Mouse (Mus musculus) embryonic facial prominence, embryonic 10.5 days (tissue): ENCODE results near the gene Zcchc4. TPM values are rescaled to one million over a fixed set of nuclear protein-coding genes. Genes with fewer than 3 reads are reported as not detected.

Experiments
- DNase-seq: peaks from one replicate; pipeline ENCODE4 v3.0.0-alpha.2; 2017; ENCODE audit warnings: low spot score
- H3K27ac ChIP-seq: fragments of 300-500 bp; sonication (generic); replicated peaks from 2 replicates; pipeline ENCODE4 v1.5.1; 2016; ENCODE audit warnings: mild to moderate bottlenecking
- H3K27me3 ChIP-seq: fragments of 300-500 bp; sonication (generic); replicated peaks from 2 replicates; pipeline ENCODE4 v1.6.1; 2016; ENCODE audit warnings: low read depth, mild to moderate bottlenecking; ENCODE audit not compliant: poor library complexity, severe bottlenecking
- H3K36me3 ChIP-seq: fragments of 300-500 bp; sonication (generic); replicated peaks from 2 replicates; pipeline ENCODE4 v1.6.1; 2016; ENCODE audit warnings: mild to moderate bottlenecking, moderate library complexity
- H3K4me1 ChIP-seq: fragments of 300-500 bp; sonication (generic); 2 replicates; pipeline ENCODE4 v1.6.1; 2016
- H3K4me3 ChIP-seq: fragments of 300-500 bp; sonication (generic); 2 replicates; pipeline ENCODE4 v1.5.1; 2016; ENCODE audit warnings: mild to moderate bottlenecking, moderate library complexity
- H3K9me3 ChIP-seq: fragments of 300-500 bp; sonication (generic); 2 replicates; pipeline ENCODE4 v1.6.1; 2016; ENCODE audit warnings: mild to moderate bottlenecking
- WGBS: fragments of 180-500 bp; shearing (Covaris S2); methylation state at CpG from one replicate; pipeline ENCODE4 v1.1.7; 2016; 5-methylcytosine and 5-hydroxymethylcytosine counted together
- polyA plus RNA-seq: library from polyadenylated mRNA; unstranded; fragments of >200 nt; fragmentation: Nextera tagmentation; extraction: Ambion mirVana; gene quantifications from 2 replicates; pipeline ENCODE4 v1.2.1, GENCODE M21; 2016

The Zcchc4 gene
- polyA plus RNA-seq, 1 experiment from 2014 or later = 22.6 TPM

GRCm38 (mm10) chr5:52855727-52856126 lies 80.5 kb downstream of the Zcchc4 start:
- H3K27ac ChIP-seq = no peak overlapping the region
- no peaks in the 10 kb centered on the region for H3K27me3 ChIP-seq
- H3K4me3 ChIP-seq = no peak overlapping the region
- H3K4me1 ChIP-seq = no peaks in the 10 kb centered on the region
- H3K36me3 ChIP-seq = peaks cover 96% of the 10 kb centered on the region
- H3K9me3 ChIP-seq = no peaks in the 10 kb centered on the region
- no peak for DNase-seq
- 88% methylated on average over 5 of the region's 5 CpGs for WGBS

DNA sequence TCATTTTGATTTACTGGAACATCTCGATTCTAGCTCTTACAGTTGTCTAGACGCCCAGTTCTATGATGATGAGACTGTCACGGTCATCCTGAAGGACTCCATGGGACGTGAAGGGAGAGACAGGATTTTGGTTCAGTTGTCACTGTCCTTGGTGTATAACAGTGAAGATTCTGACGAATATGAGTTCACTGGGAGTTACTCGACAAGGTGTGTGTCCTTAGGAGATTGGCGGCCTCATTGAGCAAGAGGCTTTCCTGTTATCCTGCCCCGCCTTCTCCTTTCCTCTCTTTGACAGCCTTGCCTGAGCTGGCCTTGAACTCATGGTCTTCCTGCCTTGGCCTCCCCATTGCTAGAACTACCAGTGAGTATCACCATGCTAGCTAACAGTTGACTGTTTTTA lies 89.2 kb downstream of the Zcchc4 start:
- 93% methylated on average over 8 of the region's 8 CpGs for WGBS

DNA sequence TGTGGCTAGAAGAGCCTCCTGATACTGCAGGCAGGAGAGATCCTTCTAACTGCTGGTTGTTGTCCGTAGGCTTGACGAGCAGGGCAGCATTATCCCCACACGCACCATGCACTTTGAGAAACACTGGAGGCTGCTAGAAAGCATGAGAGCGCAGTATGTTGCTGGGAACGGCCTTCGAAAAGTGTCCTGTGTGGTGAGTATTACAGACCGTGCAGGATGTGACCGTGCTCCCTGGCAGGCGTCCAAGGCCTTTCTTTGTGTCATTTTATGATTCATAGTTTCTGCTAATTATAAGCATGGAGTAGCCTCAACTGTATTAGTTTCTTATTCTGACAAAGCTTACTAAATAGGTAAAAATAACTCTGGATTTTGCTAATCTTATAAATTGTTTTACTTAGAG lies 90.6 kb downstream of the Zcchc4 start:
- Histone ChIP-seq H3K9me3 (no peaks in the 10 kb centered on the region), H3K27me3 (no peaks in the 10 kb centered on the region), H3K36me3 (peaks cover 82% of the 10 kb centered on the region), H3K27ac (no peak overlapping the region), H3K4me1 (no peaks in the 10 kb centered on the region), H3K4me3 (no peak overlapping the region)
- 94% methylated on average over 9 of the region's 9 CpGs for WGBS
- no peak for DNase-seq

More for the DNA sequence above, 89.2 kb downstream of the Zcchc4 start:
- Histone ChIP-seq H3K4me3 (no peak overlapping the region), H3K36me3 (peaks cover 96% of the 10 kb centered on the region), H3K27ac (no peak overlapping the region), H3K9me3 (no peaks in the 10 kb centered on the region), H3K27me3 (no peaks in the 10 kb centered on the region), H3K4me1 (no peaks in the 10 kb centered on the region)
- no peak for DNase-seq

DNA sequence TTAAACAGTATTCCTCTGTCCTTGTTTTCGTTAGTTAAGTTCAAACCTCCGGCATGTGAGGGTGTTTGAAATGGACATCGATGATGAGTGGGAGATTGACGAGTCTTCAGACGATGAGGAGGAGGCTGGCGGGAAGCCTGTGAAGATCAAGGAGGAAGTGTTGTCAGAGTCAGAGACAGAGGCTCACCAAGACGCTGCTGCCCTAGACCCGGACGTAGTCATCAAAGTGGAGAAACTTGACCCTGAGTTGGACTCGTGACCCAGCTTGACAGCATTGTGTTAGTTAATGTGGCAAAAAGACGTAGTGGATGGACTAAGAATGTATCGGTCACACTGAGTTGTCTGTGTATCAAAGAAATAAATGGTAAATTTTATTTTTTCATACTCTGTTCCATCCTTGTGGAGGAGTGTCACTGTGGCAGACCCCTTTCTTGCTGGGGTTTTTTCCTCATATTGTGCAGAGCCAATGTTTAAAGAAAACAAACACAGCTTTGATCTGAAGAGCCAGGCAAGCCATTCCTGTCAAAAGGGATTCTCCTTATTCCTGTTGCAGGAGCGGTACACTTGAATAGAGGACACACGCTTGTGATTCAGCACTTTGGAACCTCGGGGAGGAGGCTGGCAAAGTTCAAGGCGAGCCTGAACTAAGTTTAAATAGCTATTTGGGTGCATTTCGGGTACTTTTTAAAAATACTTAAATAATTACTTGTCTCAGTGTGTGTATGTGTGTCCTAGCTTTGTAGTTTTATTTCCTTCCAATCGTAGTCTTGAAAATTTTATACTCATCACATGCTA lies 91.3 kb downstream of the Zcchc4 start:
- Histone ChIP-seq H3K4me3 (no peak overlapping the region), H3K36me3 (peaks cover 75% of the 10 kb centered on the region), H3K9me3 (no peaks in the 10 kb centered on the region), H3K27me3 (no peaks in the 10 kb centered on the region), H3K27ac (no peak overlapping the region), H3K4me1 (no peaks in the 10 kb centered on the region)
- no peak for DNase-seq
- 90% methylated on average over 18 of the region's 18 CpGs for WGBS

DNA sequence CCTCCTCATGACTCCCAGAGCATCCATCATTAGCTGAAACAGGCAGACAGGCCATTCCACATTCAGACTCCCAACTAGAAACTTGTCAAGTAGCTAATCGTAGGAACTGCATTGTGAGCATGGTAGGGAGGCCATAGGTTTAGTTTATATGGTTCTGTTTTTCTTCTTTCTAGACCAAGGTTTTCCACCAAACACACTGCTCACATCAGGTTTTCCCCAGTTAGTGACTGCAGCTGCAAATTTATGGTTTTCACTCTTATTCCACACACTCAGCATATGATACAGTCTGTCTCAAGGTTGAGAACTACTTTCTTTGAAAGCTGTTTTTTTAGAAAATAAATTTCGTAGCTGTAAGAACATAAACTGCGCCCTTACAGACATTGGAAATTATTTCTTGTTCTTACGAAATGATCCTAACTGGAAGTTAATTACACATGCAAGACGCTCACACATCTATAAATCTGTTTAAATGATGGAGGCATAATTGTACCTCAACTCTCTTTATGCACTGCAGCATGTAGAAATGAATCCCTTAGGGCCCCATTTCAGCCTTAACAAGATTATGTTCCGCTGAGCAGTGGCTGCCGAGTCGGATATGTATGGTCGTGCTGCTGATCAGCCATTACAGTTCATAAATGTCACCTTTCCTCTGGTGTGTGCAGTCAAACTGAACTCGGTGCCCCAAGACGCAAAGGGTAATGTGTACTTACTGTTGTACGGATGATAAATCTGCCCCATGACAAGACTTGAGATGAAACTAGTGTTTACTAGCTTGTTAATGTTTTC lies 93.9 kb downstream of the Zcchc4 start:
- Histone ChIP-seq H3K4me1 (no peaks in the 10 kb centered on the region), H3K4me3 (no peak overlapping the region)

DNA sequence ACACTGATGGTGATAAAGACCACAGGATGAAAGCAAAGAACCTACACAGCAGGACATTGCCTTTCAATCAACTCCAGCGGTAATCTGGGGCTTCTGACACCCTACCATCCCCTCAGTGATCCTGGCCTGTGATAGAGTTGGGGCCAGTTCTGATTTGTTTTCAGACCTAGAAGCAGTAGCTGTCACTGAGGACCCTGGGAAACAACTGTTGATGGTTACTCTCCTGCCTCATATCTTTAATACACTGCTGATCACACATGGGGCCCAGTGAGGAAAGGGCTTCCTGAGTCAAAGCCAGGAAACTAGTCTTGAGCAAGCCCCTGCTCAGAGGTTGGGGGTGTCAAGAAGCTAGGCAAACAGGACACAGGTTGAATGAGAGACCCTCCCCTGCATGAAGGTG lies 96.3 kb downstream of the Zcchc4 start:
- Histone ChIP-seq H3K36me3 (peaks cover 26% of the 10 kb centered on the region), H3K4me1 (no peaks in the 10 kb centered on the region), H3K9me3 (no peaks in the 10 kb centered on the region), H3K27me3 (no peaks in the 10 kb centered on the region), H3K27ac (no peak overlapping the region), H3K4me3 (no peak overlapping the region)
- WGBS = 18% methylated on average over 1 of the region's 1 CpGs
- DNase-seq = no peak

More for the DNA sequence above, 93.9 kb downstream of the Zcchc4 start:
- Histone ChIP-seq H3K27ac (no peak overlapping the region), H3K36me3 (peaks cover 50% of the 10 kb centered on the region), H3K9me3 (no peaks in the 10 kb centered on the region), H3K27me3 (no peaks in the 10 kb centered on the region)
- no peak for DNase-seq
- 88% methylated on average over 12 of the region's 12 CpGs for WGBS

GRCm38 (mm10) chr5:52871986-52872385 lies 96.8 kb downstream of the Zcchc4 start:
- H3K27ac ChIP-seq = no peak overlapping the region
- H3K4me1 ChIP-seq = no peaks in the 10 kb centered on the region
- H3K4me3 ChIP-seq = no peak overlapping the region
- 96% methylated on average over 13 of the region's 13 CpGs for WGBS
- no peak for DNase-seq
- H3K27me3 ChIP-seq = no peaks in the 10 kb centered on the region
- H3K9me3 ChIP-seq = no peaks in the 10 kb centered on the region
- peaks cover 21% of the 10 kb centered on the region for H3K36me3 ChIP-seq

Other genes with a start within 250 kb of the Zcchc4 start
- 1.7 and 2.0 TPM in 2 replicates for gene Lgi2, start 208.9 kb upstream of the Zcchc4 start, polyA plus RNA-seq
- gene Sepsecs, start 105.7 kb upstream of the Zcchc4 start, polyA plus RNA-seq = 8.9 and 9.3 TPM in 2 replicates
- 16.5 and 17.4 TPM in 2 replicates for gene Pi4k2b, start 33.8 kb upstream of the Zcchc4 start, polyA plus RNA-seq
- 124 and 125 TPM in 2 replicates for gene Anapc4, start 58.6 kb downstream of the Zcchc4 start, polyA plus RNA-seq